Mouse (Mus musculus) adrenal gland, adult 2 months (tissue): ENCODE measurements at regions not wholly inside any gene's neighbourhood (a gene's known extent, or its start where the extent isn't known, plus 50 kb on each side); places are given as distances from the start of the nearest gene placed in this dataset.
"Not testable (repeated sequence)": the region's sequence is repeated elsewhere in the genome, so short reads cannot be mapped to it uniquely, and the experiment has no call there.

ENCODE experiments used
- DNase-seq: peaks from one replicate; pipeline ENCODE4 v3.0.0; 2021

GRCm38 (mm10) chr14:73453164-73453563, 56.7 kb upstream of the Med4 start:
- peak; percentile 77 for DNase-seq

- DNase-seq, result no peak
Observed at GRCm38 (mm10) chr14:73452321-73453082, 57.3 kb upstream of the Med4 start.

- DNase-seq, result no peak
Observed at GRCm38 (mm10) chr14:73451291-73452045, 58.4 kb upstream of the Med4 start.

- peak; percentile 43 for DNase-seq
Observed at GRCm38 (mm10) chr14:73449901-73450495, 59.8 kb upstream of the Med4 start.

GRCm38 (mm10) chr14:73449111-73449510, 60.7 kb upstream of the Med4 start:
- DNase-seq, result no peak

- DNase-seq, result no peak
Observed at GRCm38 (mm10) chr14:73445508-73446256, 60.6 kb upstream of the Itm2b start.

- no peak for DNase-seq
Observed at GRCm38 (mm10) chr14:73444733-73445132, 59.6 kb upstream of the Itm2b start.

- DNase-seq, result peak; percentile 31
Observed at GRCm38 (mm10) chr14:73441951-73442716, 57.0 kb upstream of the Itm2b start.

- DNase-seq, result not testable (repeated sequence)
Observed at GRCm38 (mm10) chr14:73441206-73441950, 56.3 kb upstream of the Itm2b start.

DNA sequence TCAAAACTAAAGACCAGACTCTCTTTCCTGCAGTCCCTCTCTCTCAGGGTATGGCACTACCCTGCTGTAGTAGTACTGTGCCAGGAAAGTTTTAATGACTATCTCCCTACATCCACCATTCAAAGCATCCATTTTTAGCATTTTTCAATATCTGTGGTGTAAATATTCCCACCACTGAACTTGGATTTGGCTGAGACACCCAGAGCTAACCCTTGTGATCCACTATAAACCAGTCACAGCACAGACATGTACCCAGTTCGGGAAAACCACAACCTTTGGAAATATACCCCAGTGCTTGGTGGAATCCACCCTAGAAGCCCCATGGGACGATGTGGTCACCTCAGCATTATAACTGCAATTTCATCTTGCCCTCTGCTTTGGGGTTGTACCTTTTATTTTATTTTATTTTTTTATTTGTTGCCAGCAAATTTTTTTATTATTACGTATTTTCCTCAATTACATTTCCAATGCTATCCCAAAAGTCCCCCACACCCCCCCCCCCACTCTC, 54.8 kb upstream of the Itm2b start:
- DNase-seq, result no peak

DNA sequence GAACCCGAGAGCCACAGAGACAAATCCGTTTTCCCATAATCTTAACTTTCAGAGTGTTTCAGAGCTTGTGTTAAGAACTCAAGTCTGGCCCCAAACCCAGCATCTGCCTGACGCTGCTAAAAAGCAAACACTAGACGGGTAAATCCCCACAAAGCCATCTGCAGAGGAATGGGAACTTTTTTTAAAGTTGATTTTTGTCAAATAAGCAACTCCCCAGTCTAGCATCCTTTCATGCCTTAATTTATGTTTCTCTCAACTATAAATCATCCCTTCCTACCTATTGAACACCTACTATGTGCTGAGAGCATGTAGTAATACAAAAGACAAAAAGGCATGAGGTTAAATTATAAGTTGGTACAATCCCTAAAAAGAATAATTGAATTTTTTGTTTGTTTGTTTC, 50.8 kb upstream of the Itm2b start:
- no peak for DNase-seq
